Mouse (Mus musculus) cerebellum, adult 2 months (tissue): Measurements from ENCODE around the gene C2cd4c.

Source experiments
- CTCF ChIP-seq: fragments of 200-500 bp; IDR thresholded peaks from 2 replicates; pipeline ENCODE4 v1.5.1; 2011; ENCODE audit warnings: low read depth, mild to moderate bottlenecking, control low read depth, low read length, moderate library complexity, borderline replicate concordance; ENCODE audit not compliant: insufficient read depth
- POLR2A ChIP-seq: fragments of 200-500 bp; IDR thresholded peaks from 2 replicates; pipeline ENCODE4 v1.6.1; 2011; ENCODE audit warnings: low read length, control low read depth, borderline replicate concordance; ENCODE audit not compliant: insufficient read depth

DNA sequence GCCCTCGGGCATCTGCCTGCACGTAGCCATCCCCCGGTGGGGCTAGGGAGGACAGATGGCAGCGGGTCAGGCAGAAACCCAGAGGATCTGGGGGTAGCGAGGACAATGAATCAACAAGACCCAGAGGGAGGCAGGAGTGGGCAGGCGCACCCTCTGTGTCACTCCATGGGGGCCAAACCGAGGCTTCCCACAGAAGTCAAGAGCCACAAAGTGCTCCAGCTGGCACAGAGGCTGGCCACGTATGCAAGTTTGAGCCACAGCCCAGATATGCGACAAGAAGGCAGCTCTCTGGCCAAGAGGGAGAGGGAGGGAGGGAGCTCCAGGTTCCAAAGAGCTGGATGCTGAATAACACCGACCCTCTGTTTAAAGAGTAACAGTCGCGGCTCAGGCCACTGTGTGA, 10.1 kb upstream of the C2cd4c start:
- TF ChIP-seq CTCF = no peak
- TF ChIP-seq POLR2A = no peak
